Mouse (Mus musculus): Measurements from ENCODE around the gene Tnfrsf25. TPM values are rescaled to one million over a fixed set of nuclear protein-coding genes. Genes with fewer than 3 reads are reported as not detected.

Tnfrsf25 gene
- polyA plus RNA-seq, 1 experiment from 2014 or later, result 0.87 TPM

Other genes starting within 250 kb of the Tnfrsf25 start
- gene Dnajc11, start 182.2 kb upstream of the Tnfrsf25 start, polyA plus RNA-seq (2016; fragmentation: Nextera tagmentation; extraction: Ambion mirVana), result 74.4 and 85.1 TPM in 2 replicates
- gene Thap3, start 126.9 kb upstream of the Tnfrsf25 start, polyA plus RNA-seq (2016; fragmentation: Nextera tagmentation; extraction: Ambion mirVana), result 10.0 and 10.3 TPM in 2 replicates
- 10.4 and 11.2 TPM in 2 replicates for gene Phf13, start 119.7 kb upstream of the Tnfrsf25 start, polyA plus RNA-seq (2016; fragmentation: Nextera tagmentation; extraction: Ambion mirVana)
- gene Klhl21, start 107.1 kb upstream of the Tnfrsf25 start, polyA plus RNA-seq (2016; fragmentation: Nextera tagmentation; extraction: Ambion mirVana), result 10.9 and 12.0 TPM in 2 replicates
- 11.4 and 12.2 TPM in 2 replicates for gene Zbtb48, start 88.3 kb upstream of the Tnfrsf25 start, polyA plus RNA-seq (2016; fragmentation: Nextera tagmentation; extraction: Ambion mirVana)
- 0.12 and 0.19 TPM in 2 replicates for gene Tas1r1, start 77.4 kb upstream of the Tnfrsf25 start, polyA plus RNA-seq (2016; fragmentation: Nextera tagmentation; extraction: Ambion mirVana)
- gene Nol9, start 76.6 kb upstream of the Tnfrsf25 start, polyA plus RNA-seq (2016; fragmentation: Nextera tagmentation; extraction: Ambion mirVana), result 42.3 and 44.0 TPM in 2 replicates
- 7.7 and 8.4 TPM in 2 replicates for gene Plekhg5, start 43.4 kb upstream of the Tnfrsf25 start, polyA plus RNA-seq (2016; fragmentation: Nextera tagmentation; extraction: Ambion mirVana)
- gene Espn, start 36.4 kb downstream of the Tnfrsf25 start, polyA plus RNA-seq (2016; fragmentation: Nextera tagmentation; extraction: Ambion mirVana), result 2.6 and 2.9 TPM in 2 replicates
- gene Hes2, start 42.9 kb downstream of the Tnfrsf25 start, polyA plus RNA-seq (2016; fragmentation: Nextera tagmentation; extraction: Ambion mirVana), result 0.05 TPM in 1 of 2 replicates, not detected in the other
- gene Acot7, start 62.2 kb downstream of the Tnfrsf25 start, polyA plus RNA-seq (2016; fragmentation: Nextera tagmentation; extraction: Ambion mirVana), result 33.0 and 36.2 TPM in 2 replicates
- 2.1 and 2.4 TPM in 2 replicates for gene Gpr153, start 158.3 kb downstream of the Tnfrsf25 start, polyA plus RNA-seq (2016; fragmentation: Nextera tagmentation; extraction: Ambion mirVana)
- not detected in 2 replicates for gene Hes3, start 175.7 kb downstream of the Tnfrsf25 start, polyA plus RNA-seq (2016; fragmentation: Nextera tagmentation; extraction: Ambion mirVana)
- 11.8 and 14.4 TPM in 2 replicates for gene Icmt, start 181.3 kb downstream of the Tnfrsf25 start, polyA plus RNA-seq (2016; fragmentation: Nextera tagmentation; extraction: Ambion mirVana)
- gene Rnf207, start 203.1 kb downstream of the Tnfrsf25 start, polyA plus RNA-seq (2016; fragmentation: Nextera tagmentation; extraction: Ambion mirVana), result 0.26 and 0.42 TPM in 2 replicates
- 385 and 404 TPM in 2 replicates for gene Rpl22, start 209.8 kb downstream of the Tnfrsf25 start, polyA plus RNA-seq (2016; fragmentation: Nextera tagmentation; extraction: Ambion mirVana)
- 0.01 and 0.02 TPM in 2 replicates for gene Chd5, start 222.7 kb downstream of the Tnfrsf25 start, polyA plus RNA-seq (2016; fragmentation: Nextera tagmentation; extraction: Ambion mirVana)

Data from liver, embryonic 12.5 days (tissue).